Mouse (Mus musculus) liver, embryonic 15.5 days (tissue): ENCODE measurements at regions not wholly inside any gene's neighbourhood (a gene's known extent, or its start where the extent isn't known, plus 50 kb on each side); places are given as distances from the start of the nearest gene placed in this dataset.
"Not testable (repeated sequence)": the region's sequence is repeated elsewhere in the genome, so short reads cannot be mapped to it uniquely, and the experiment has no call there.

Experiments
- ATAC-seq: fragments of 200-750 bp; cut with Nextera tagmentation; 2 replicates; pipeline ENCODE4 v1.8.0; 2017; ENCODE audit warnings: moderate number of reproducible peaks, mild to moderate bottlenecking, moderate library complexity; ENCODE audit not compliant: insufficient read depth
- H3K27ac ChIP-seq: fragments of 300-500 bp; sonication (generic); replicated peaks from 2 replicates; pipeline ENCODE4 v1.5.1; 2015; ENCODE audit warnings: mild to moderate bottlenecking, inconsistent platforms
- H3K27me3 ChIP-seq: fragments of 300-500 bp; sonication (generic); 2 replicates; pipeline ENCODE4 v1.6.1; 2015; ENCODE audit warnings: mild to moderate bottlenecking, inconsistent platforms
- H3K36me3 ChIP-seq: fragments of 300-500 bp; sonication (generic); replicated peaks from 2 replicates; pipeline ENCODE4 v1.6.1; 2015; ENCODE audit warnings: moderate library complexity, mild to moderate bottlenecking, inconsistent platforms
- H3K4me1 ChIP-seq: fragments of 300-500 bp; sonication (generic); replicated peaks from 2 replicates; pipeline ENCODE4 v1.6.1; 2015; ENCODE audit warnings: inconsistent platforms
- H3K4me2 ChIP-seq: fragments of 300-500 bp; sonication (generic); 2 replicates; pipeline ENCODE4 v1.6.1; 2015; ENCODE audit warnings: moderate library complexity, mild to moderate bottlenecking, inconsistent platforms
- H3K4me3 ChIP-seq: fragments of 300-500 bp; sonication (generic); replicated peaks from 2 replicates; pipeline ENCODE4 v1.5.1; 2015; ENCODE audit warnings: mild to moderate bottlenecking, inconsistent platforms
- H3K9ac ChIP-seq: fragments of 300-500 bp; sonication (generic); 2 replicates; pipeline ENCODE4 v1.6.1; 2015; ENCODE audit warnings: moderate library complexity, mild to moderate bottlenecking, inconsistent platforms
- H3K9me3 ChIP-seq: fragments of 300-500 bp; sonication (generic); replicated peaks from 2 replicates; pipeline ENCODE4 v1.6.1; 2016; ENCODE audit warnings: inconsistent platforms
- WGBS: fragments of 180-500 bp; shearing (Covaris S2); methylation state at CpG from one replicate; pipeline ENCODE4 v1.1.7; 2015; ENCODE audit warnings: mixed read lengths; ENCODE audit not compliant: insufficient replicate concordance; 5-methylcytosine and 5-hydroxymethylcytosine counted together

- no peak overlapping the region for H3K4me2 ChIP-seq
- no peak overlapping the region for H3K4me3 ChIP-seq
- 67% methylated on average over 3 of the region's 3 CpGs for WGBS
- H3K36me3 ChIP-seq, result no peaks in the 10 kb centered on the region
- H3K27ac ChIP-seq, result no peak overlapping the region
- no peaks in the 10 kb centered on the region for H3K9me3 ChIP-seq
- H3K9ac ChIP-seq, result no peak overlapping the region
- H3K27me3 ChIP-seq, result peaks cover 15% of the 10 kb centered on the region
- no peak for ATAC-seq
- H3K4me1 ChIP-seq, result peaks cover 41% of the 10 kb centered on the region
These were observed 114.2 kb downstream of the Bdh1 start for GRCm38 (mm10) chr16:31536328-31536727.

- H3K9ac ChIP-seq, result no peak overlapping the region
- no peak for ATAC-seq
- H3K4me2 ChIP-seq, result no peak overlapping the region
- peaks cover 23% of the 10 kb centered on the region for H3K4me1 ChIP-seq
- H3K36me3 ChIP-seq, result no peaks in the 10 kb centered on the region
- 60% methylated on average over 3 of the region's 3 CpGs for WGBS
- H3K9me3 ChIP-seq, result no peaks in the 10 kb centered on the region
- no peak overlapping the region for H3K4me3 ChIP-seq
- no peak overlapping the region for H3K27ac ChIP-seq
- peaks cover 36% of the 10 kb centered on the region for H3K27me3 ChIP-seq
These were observed 116.5 kb downstream of the Bdh1 start for GRCm38 (mm10) chr16:31538606-31539005.

- no peaks in the 10 kb centered on the region for H3K4me1 ChIP-seq
- H3K36me3 ChIP-seq, result no peaks in the 10 kb centered on the region
- H3K27ac ChIP-seq, result no peak overlapping the region
- no peaks in the 10 kb centered on the region for H3K9me3 ChIP-seq
- H3K4me2 ChIP-seq, result no peak overlapping the region
- no peak overlapping the region for H3K4me3 ChIP-seq
- no peak overlapping the region for H3K9ac ChIP-seq
- WGBS, result 54% methylated on average over 10 of the region's 10 CpGs
- no peak for ATAC-seq
- H3K27me3 ChIP-seq, result peaks cover 84% of the 10 kb centered on the region
These were observed 119.6 kb upstream of the Dlg1 start for GRCm38 (mm10) chr16:31543499-31544170.

GRCm38 (mm10) chr16:31546062-31546827 is 117.0 kb upstream of the Dlg1 start:
- Histone ChIP-seq H3K36me3 (no peaks in the 10 kb centered on the region), H3K27ac (no peak overlapping the region), H3K4me1 (peaks cover 18% of the 10 kb centered on the region), H3K9me3 (no peaks in the 10 kb centered on the region), H3K27me3 (peaks cover 78% of the 10 kb centered on the region), H3K4me2 (no peak overlapping the region), H3K4me3 (no peak overlapping the region), H3K9ac (no peak overlapping the region)
- no peak for ATAC-seq
- 6% methylated on average over 18 of the region's 18 CpGs for WGBS

- H3K27ac ChIP-seq, result no peak overlapping the region
- H3K9ac ChIP-seq, result no peak overlapping the region
- 10% methylated on average over 2 of the region's 2 CpGs for WGBS
- no peak overlapping the region for H3K4me3 ChIP-seq
- H3K4me1 ChIP-seq, result peaks cover 21% of the 10 kb centered on the region
- H3K4me2 ChIP-seq, result no peak overlapping the region
- peaks cover 74% of the 10 kb centered on the region for H3K27me3 ChIP-seq
- no peaks in the 10 kb centered on the region for H3K9me3 ChIP-seq
- ATAC-seq, result no peak
- no peaks in the 10 kb centered on the region for H3K36me3 ChIP-seq
These were observed 116.4 kb upstream of the Dlg1 start for GRCm38 (mm10) chr16:31546828-31547224.

GRCm38 (mm10) chr16:31547391-31547790 is 115.9 kb upstream of the Dlg1 start:
- H3K27ac ChIP-seq, result no peak overlapping the region
- peaks cover 68% of the 10 kb centered on the region for H3K27me3 ChIP-seq
- H3K9ac ChIP-seq, result no peak overlapping the region
- no peak overlapping the region for H3K4me2 ChIP-seq
- peaks cover 21% of the 10 kb centered on the region for H3K4me1 ChIP-seq
- no peaks in the 10 kb centered on the region for H3K36me3 ChIP-seq
- no peaks in the 10 kb centered on the region for H3K9me3 ChIP-seq
- 50% methylated on average over 10 of the region's 10 CpGs for WGBS
- no peak overlapping the region for H3K4me3 ChIP-seq
- ATAC-seq, result no peak

- ATAC-seq, result no peak
- H3K27ac ChIP-seq, result no peak overlapping the region
- no peak overlapping the region for H3K4me3 ChIP-seq
- H3K36me3 ChIP-seq, result no peaks in the 10 kb centered on the region
- H3K4me1 ChIP-seq, result peaks cover 35% of the 10 kb centered on the region
- H3K4me2 ChIP-seq, result no peak overlapping the region
- H3K27me3 ChIP-seq, result peaks cover 42% of the 10 kb centered on the region
- WGBS, result 13% methylated on average over 5 of the region's 5 CpGs
- H3K9ac ChIP-seq, result no peak overlapping the region
- no peaks in the 10 kb centered on the region for H3K9me3 ChIP-seq
These were observed 113.3 kb upstream of the Dlg1 start for GRCm38 (mm10) chr16:31549975-31550374.

GRCm38 (mm10) chr16:31550539-31550938 is 112.7 kb upstream of the Dlg1 start:
- 64% methylated on average over 2 of the region's 2 CpGs for WGBS
- not testable (repeated sequence) for H3K9ac ChIP-seq, H3K36me3 ChIP-seq, H3K4me3 ChIP-seq, ATAC-seq, H3K9me3 ChIP-seq, H3K27ac ChIP-seq, H3K4me2 ChIP-seq
- Histone ChIP-seq H3K4me1 (peaks cover 35% of the 10 kb centered on the region), H3K27me3 (peaks cover 37% of the 10 kb centered on the region)

- no peak overlapping the region for H3K27ac ChIP-seq
- H3K27me3 ChIP-seq, result peaks cover 26% of the 10 kb centered on the region
- no peak overlapping the region for H3K4me2 ChIP-seq
- no peaks in the 10 kb centered on the region for H3K36me3 ChIP-seq
- 61% methylated on average over 11 of the region's 11 CpGs for WGBS
- ATAC-seq, result no peak
- no peaks in the 10 kb centered on the region for H3K9me3 ChIP-seq
- H3K9ac ChIP-seq, result no peak overlapping the region
- H3K4me3 ChIP-seq, result no peak overlapping the region
- H3K4me1 ChIP-seq, result peaks cover 35% of the 10 kb centered on the region
These were observed 111.7 kb upstream of the Dlg1 start for GRCm38 (mm10) chr16:31551416-31552151.

- H3K4me1 ChIP-seq, result peaks cover 35% of the 10 kb centered on the region
- H3K4me3 ChIP-seq, result no peak overlapping the region
- no peak overlapping the region for H3K27ac ChIP-seq
- no peaks in the 10 kb centered on the region for H3K9me3 ChIP-seq
- peak; percentile 74 for ATAC-seq
- H3K9ac ChIP-seq, result no peak overlapping the region
- H3K36me3 ChIP-seq, result no peaks in the 10 kb centered on the region
- no peak overlapping the region for H3K4me2 ChIP-seq
- peaks cover 7% of the 10 kb centered on the region for H3K27me3 ChIP-seq
- 45% methylated on average over 8 of the region's 8 CpGs for WGBS
These were observed 109.7 kb upstream of the Dlg1 start for GRCm38 (mm10) chr16:31553361-31554146.

GRCm38 (mm10) chr16:31560426-31560825 is 102.8 kb upstream of the Dlg1 start:
- H3K36me3 ChIP-seq, result no peaks in the 10 kb centered on the region
- H3K27me3 ChIP-seq, result peaks cover 9% of the 10 kb centered on the region; the same call in 1 of the 2 replicates
- no peaks in the 10 kb centered on the region for H3K4me1 ChIP-seq
- no peak for ATAC-seq
- no peaks in the 10 kb centered on the region for H3K9me3 ChIP-seq
- no peak overlapping the region for H3K27ac ChIP-seq
- no peak overlapping the region for H3K4me2 ChIP-seq
- no peak overlapping the region for H3K9ac ChIP-seq
- no peak overlapping the region for H3K4me3 ChIP-seq
